Mouse (Mus musculus): Measurements from ENCODE around the gene Gm10644.
"Not testable (repeated sequence)": the region's sequence is repeated elsewhere in the genome, so short reads cannot be mapped to it uniquely, and the experiment has no call there.

The Gm10644 gene

DNA sequence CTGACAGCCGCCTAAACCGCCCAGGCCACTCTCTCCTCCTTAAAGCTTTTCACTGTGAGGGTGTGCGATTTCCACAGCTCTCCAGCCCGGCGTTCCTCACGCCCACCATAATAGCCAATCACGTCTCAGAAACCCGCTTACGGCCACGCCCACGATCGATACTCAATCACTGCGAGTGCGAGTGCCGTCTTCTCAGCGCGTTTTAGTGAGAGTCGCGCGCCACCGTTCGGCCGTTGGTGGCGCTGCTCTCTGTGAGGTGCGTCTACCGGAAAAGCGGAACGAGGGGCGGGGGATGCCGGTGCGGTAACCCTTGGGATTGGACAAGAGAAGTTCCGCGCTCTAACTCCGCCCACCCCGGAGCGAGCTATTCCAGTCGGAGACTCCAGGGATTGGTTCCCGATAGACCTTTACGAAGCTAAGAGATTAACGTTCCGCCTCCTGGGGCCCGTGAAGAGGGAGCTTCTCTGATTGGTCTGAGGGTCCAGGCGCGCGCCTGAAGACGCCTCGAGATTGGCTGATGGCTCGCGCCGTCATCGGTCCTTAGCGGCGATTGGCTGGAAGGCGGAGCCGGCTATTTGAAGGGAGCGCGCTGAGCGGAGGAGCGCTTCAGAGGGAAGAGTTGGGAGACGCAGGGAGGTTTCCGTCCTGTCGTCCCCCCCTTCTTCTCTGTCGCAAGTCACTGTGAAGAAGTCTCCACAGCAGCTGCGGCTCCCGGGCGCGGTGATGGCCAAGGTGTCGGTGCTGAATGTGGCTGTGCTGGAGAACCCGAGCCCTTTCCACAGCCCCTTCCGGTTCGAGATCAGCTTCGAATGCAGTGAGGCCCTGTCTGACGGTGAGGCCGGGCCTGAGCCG, at the start of gene Gm10644, which contains the start of gene Asf1b:
Gm10644 (minus strand) TSS at position 100 of the 852 bp plus-strand sequence.
Asf1b (plus strand) TSS at position 402 of the 852 bp plus-strand sequence.
- peak; percentile 95 for DNase-seq (ENCODE audit: low read depth, low spot score)

DNA sequence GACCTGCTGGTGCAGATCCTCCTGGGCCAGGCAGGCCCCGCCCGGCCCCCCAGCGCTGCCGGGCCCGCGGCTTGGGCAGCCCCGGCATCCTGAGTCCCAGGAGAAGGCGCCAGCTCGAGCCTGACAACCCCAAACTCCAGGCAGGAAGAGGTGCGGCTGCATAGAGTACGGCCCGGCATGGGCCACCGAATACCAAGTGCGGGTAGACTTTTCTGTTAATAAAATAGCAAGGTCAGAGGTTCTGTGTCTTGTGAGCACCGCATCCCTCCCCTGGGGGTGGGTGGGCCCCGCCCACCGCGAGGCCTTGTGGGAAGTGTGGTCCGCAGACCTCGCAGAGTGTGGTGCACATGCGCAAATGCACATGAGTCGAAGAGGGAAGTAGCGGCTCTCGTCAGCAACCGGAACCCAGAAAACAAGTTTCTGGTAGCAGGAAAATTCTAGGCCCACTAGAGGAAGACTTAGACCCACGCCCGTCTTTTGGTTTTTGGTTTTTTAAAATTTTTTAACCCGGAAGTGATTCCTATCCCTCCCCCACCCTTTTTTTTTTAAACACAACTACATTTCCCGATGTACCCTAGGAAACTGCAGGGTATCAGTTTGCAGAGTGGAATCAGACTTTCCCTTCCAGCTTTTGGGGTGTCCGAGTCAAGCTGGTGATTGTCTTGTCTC, 49.7 kb upstream of the Gm10644 start:
- DNase-seq (ENCODE audit: low read depth, low spot score) = peak; percentile 73

DNA sequence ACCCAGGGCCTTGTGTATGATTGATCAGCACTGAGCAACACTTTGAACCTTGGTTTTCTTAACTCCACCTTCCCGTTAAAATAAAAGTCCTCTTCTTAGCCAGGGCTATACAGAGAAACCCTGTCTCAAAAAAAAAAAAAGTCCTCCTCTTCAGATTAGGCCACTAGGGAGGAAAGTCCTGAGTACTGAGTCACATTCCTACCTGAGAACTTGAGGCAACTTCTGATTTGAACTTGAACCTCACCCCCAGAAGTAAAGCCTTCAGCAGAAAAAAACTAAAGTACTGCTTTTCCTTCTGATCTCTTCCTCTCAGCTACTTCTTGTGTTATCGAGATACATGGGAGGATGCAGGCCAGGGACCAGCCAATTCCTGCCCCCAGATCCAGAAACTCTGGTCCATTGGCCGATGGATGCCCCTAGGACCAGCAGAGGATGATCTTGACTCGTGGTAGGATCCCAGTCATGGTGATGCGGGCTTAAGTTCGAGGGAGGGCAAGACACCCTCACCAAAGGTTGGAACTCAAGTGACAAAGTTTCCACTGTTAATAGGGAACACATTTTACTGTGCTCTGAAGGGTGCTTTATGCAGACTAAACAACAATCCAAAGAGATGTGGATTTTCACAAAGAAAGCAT, 48.7 kb upstream of the Gm10644 start:
- DNase-seq (ENCODE audit: low read depth, low spot score) = no peak

DNA sequence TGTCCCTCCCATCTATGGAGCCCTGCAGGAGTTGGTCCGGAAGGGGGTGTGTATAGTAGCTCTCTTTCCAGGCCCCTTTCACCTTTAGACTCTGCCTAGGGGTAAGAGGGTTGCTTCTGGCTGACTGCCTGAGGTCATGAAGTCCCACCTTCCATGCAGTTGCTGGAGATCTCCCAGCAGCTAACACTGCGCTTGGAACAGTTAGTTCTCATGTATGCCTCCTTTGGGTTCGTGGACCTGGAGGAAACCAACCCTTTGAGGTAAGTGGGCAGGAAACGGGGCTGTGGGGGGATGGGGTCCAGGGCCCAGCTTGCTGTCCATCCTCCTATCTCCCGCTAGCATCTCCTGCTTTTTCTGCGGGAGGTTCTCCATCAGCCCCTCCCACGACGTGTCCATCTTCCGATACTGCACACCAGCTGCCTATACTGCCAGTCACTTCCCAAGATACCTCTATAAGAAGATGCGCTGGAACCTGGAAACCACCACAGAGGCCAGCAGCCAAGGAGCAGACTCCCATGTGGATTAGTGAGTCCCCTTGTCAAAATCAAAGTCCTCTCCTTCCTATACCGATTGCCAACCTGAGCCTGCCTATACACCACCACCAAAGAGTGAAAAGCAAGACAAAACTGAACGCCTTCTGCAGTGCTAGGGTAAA, 48.1 kb upstream of the Gm10644 start:
- no peak for DNase-seq (ENCODE audit: low read depth, low spot score)

DNA sequence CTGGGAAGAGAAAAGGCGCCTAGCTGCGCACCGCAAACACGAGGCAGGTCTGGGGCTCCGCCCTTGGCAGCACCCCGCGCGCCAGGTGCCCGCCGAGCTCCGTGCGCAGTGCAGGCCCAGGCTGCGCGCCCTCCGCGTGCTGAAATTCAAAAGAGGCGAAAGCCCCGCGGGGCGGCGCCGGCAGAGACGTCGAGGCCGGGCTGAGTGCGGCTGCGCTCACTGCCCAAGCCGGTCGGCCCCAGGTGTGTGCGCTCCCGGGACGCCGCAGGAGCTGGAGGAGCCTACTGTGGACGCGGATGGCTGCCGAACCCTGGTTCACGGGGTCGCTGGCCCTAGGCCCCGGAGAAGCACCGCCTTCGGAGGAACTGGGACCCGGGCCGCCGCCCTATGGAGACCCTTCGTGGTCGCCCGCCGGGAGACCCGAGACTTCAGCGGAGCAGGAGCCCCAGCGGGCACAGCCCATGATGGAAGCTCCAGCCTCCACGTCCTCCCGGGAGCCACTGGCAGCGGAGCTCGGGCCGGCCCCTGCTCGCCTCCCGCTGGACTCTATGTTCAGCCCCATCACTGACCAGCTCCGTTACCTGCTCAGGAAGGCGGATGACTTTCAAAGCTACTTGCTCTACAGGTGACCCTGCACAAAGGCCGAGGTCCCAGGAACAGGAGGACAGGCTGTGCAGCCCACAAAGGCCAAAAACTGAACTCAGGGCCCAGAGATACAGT, 46.4 kb upstream of the Gm10644 start, which contains the start of gene 1700067K01Rik:
1700067K01Rik (plus strand) TSS at position 222 of the 720 bp plus-strand sequence.
- no peak for DNase-seq (ENCODE audit: low read depth, low spot score)

DNA sequence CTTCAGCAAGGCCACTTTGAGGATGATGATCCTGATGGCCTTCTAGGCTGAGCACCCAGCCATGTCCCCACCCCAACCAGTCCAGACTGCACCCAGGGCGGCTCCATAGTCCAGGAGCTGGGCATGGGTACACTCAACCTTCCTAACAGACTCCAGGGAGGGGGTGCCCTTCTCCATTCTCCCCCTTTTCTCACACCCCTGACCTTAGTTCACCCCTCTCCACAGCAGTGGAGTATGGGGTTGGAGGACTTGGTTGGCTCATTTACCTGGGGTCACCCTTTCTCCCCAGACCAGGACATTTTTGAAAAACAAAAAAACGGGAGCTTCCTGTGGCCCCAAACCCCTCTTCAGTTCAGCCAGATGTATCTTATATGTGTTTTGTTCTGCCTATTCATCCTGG, 44.8 kb upstream of the Gm10644 start:
- DNase-seq (ENCODE audit: low read depth, low spot score) = no peak

DNA sequence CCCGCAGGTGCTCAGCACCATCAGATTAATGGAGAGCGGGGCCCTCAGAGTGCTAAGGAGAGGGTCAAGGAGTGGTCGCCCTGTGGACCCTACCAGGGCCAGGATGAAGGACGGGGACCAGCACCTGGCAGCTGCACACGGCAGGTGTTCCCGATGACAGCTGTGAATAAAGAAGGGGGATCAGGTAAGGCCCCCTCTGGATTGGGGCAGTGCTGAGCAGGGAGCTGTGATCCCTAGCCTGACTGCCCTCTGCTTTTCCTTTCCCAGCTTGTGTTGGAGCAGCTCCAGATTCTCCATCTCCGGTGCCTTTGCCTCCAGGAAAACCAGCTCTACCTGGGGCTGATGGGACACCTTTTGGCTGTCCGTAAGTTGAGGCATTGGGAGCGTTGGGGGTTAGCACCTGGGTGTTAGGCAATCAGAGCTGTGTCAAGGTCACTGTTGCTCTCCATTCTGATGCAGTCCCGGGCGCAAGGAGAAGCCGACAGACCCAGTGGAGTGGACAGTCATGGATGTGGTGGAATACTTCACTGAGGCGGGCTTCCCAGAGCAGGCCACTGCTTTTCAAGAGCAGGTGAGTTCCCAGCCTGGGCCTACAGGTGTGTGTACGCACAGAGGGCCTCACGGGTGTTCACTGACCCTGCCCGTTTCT, 44.2 kb upstream of the Gm10644 start:
- DNase-seq (ENCODE audit: low read depth, low spot score) = no peak

DNA sequence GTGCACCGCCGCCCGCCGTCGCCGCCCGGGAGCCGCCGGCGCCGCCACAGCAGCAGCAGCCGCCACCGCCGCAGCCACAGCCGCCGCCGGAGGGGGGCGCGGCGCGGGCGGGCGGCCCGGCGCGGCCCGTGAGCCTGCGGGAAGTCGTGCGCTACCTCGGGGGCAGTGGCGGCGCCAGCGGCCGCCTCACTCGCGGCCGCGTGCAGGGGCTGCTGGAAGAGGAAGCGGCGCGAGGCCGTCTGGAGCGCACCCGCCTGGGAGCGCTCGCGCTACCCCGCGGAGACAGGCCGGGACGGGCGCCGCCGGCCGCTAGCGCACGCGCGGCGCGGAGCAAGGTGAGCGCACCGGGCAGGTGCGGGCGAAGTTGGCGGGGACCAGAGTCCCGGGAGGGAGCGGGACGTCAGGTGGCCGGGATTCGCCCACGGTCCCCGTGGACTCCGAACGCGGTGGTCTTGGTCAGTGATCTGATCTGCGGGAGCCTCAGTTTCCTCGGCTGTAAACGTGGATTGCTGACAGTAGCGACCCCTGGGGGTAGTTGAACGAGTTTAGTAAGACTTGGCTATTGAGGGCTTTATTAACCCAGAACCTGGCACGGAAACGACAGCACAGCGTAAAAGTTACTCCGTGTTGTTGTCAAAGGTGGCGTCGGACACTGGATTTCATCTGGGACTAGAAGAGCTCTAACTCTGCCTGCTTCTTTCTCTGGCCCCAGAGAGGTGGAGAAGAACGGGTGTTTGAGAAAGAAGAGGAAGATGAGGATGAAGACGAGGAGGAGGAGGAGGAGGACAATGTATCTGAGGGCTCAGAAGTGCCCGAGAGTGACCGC, 43.4 kb upstream of the Gm10644 start:
- DNase-seq (ENCODE audit: low read depth, low spot score) = no peak

DNA sequence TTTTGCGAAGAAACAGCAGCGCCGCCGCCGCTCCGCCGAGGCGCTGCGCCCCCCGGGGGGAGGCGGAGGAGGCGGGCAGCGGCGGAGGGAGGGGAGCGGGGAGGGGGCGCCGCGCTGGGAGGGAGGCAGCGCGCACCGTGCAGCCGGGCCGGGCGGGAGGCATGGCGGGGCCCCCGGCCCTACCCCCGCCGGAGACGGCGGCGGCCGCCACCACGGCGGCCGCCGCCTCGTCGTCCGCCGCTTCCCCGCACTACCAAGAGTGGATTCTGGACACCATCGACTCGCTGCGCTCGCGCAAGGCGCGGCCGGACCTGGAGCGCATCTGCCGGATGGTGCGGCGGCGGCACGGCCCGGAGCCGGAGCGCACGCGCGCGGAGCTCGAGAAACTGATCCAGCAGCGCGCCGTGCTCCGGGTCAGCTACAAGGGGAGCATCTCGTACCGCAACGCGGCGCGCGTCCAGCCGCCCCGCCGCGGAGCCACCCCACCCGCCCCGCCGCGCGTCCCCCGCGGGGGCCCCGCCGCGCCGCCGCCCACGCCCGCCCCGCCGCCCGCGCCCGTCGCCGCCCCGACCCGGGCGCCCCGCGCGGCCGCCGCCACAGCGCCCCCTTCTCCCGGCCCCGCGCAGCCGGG, 42.6 kb upstream of the Gm10644 start, which contains the start of gene Samd1:
Samd1 (plus strand) TSS at position 162 of the 631 bp plus-strand sequence.
- no peak for DNase-seq (ENCODE audit: low read depth, low spot score)

DNA sequence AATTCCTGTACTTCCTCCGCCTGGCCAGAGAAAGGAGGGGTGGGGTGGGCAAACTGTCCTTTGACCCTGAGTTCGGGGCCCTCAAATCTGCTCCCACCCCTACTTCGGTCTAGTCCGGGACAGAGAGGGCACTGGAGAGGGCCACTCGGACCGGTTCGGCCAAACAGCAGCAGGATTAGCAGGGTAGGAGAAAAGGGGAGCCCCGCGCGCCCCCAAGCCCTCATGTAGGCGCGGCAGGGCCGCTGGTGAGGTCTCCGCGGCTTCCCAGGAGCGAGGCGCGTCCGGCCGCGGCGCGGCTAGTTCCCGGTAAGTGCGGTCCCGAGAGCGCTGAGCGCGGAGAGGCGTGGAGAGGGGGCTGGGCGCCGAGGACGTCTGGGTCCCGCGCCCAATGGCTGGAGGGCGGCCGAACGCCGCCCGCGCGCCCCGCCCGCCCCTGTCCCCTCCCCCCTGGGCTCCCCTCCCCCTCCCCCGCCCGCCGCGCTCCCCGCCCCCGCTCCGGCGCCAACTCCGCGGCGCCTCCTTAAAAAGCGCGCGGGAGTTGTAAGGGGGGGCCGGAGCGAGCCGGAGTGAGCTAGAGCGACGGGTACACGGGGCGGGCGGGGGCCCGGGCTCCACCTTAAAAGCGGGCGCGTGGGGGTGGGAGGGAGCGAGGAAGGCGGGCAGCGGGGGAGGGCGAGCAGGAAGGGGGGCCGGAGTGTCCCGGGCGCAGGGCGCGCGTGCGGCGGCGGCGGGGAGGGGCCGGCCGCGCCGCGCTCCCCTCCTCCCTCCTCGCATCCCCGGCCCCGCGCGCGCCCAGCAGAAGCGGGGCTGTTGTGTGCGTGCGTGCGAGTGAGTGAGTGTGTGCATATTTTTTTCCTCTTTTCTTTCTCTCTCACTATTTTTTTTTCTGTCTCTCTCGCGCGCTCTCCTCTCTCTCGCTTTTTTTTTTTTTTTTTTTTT, 41.8 kb upstream of the Gm10644 start:
- peak; percentile 54 for DNase-seq (ENCODE audit: low read depth, low spot score)

DNA sequence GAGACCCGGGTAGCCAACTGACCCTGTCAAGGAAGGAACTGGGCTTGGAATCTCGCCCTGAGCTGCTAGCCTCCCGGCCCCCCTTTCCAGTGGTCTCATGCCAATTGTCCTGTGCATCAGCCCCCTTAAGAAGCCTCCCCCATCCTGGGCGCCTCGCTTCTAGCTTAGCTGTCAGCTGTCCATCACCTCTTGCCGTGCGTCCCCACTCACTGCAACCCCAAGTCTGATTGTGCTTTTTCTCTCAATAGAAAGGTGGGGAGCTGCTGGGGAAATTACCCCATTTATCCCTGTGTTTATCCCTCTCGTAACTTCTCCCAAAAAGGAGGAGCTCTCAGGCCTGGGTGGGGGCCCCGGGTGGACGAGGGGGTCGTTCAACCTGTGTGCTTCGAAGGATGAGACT, 41.0 kb upstream of the Gm10644 start:
- DNase-seq (ENCODE audit: low read depth, low spot score) = no peak

DNA sequence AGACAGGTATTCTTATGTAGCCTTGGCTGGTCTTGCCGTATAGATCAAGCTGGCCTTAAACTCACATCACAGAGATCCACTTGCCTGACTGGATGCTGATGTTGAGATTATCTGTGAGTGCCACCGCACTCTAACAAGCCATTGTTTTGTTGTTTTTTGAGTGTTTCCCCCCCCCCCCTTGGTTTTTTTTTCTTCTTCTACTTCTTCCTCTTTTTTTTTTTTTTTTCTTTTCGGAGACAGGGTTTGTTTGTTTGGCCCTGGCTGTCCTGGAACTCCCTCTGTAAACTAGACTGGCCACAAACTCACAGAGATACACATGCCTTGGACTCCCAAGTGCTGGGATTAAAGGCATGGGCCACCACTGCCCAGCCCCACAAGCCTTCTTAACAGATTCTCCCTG, 39.0 kb upstream of the Gm10644 start:
- DNase-seq (ENCODE audit: low read depth, low spot score) = no peak

DNA sequence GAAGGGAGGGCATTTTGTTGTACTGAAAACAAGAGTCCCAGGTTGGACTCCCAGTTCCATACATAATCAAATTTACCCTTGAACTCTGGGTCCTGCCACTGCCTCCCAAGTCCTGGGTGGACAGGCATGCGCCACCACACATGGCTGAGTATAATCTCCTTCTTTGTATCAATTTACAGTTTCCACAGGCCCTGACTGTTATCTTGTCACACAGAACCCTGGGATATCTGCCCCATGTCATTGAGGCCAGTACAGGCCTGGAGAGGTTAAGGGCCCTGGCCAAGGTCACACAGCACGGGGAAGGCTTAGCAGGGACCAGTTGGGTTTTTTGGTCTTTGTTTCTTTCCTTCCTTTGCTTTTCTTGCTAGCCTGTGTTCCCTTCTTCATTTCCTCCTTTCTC, 37.5 kb upstream of the Gm10644 start:
- no peak for DNase-seq (ENCODE audit: low read depth, low spot score)

DNA sequence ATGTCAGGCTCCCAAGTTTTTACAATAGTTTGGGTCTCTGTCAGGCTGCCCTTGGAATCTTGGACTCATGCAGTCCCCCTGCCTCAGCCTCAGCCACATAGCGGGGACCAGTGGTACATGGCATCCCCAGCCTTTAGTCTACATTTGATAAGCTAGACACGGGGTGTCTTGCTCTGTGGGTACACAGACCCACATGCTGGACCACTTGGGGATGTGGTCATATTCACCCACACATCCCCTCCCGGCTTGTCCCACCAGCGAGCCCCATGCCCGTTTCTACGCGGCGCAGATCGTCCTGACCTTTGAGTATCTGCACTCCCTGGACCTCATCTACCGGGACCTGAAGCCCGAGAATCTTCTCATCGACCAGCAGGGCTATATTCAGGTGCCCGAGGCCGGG, 35.2 kb upstream of the Gm10644 start:
- DNase-seq (ENCODE audit: low read depth, low spot score) = no peak

DNA sequence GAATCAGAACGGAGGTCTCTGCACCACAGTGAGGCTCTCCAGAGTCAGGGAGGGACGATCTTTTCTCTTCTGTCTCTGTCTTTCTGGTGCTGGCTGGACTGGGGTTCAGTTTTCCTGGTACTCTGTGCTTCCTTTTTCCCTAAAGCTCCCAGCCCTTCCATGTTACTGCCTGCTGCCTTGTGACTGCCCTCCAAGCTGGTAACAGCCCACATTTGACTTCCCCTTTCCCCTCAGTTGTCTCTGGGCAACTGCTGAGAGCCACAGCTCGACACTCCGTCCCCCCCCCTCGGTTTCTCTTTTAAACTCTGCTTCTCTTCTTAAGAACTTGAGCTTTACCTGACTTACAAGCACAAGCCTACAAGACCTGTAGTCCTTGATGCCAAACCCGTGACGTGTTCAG, 34.2 kb upstream of the Gm10644 start:
- no peak for DNase-seq (ENCODE audit: low read depth, low spot score)

DNA sequence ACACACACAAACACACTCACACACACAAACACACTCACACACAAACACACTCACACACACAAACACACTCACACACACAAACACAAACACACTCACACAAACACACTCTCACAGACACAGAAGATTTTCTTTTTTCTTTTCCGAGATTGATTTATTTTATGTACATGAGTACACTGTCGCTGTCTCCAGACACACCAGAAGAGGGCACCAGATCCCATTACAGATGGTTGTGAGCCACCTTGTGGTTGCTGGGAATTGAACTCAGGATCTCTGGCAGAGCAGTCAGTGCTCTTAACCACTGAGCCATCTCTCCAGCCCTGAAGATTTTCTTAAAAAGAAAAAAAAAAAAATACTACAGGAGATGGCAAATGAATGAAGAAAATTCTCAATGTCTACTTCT, 28.2 kb upstream of the Gm10644 start:
- DNase-seq (ENCODE audit: low read depth, low spot score) = not testable (repeated sequence)

DNA sequence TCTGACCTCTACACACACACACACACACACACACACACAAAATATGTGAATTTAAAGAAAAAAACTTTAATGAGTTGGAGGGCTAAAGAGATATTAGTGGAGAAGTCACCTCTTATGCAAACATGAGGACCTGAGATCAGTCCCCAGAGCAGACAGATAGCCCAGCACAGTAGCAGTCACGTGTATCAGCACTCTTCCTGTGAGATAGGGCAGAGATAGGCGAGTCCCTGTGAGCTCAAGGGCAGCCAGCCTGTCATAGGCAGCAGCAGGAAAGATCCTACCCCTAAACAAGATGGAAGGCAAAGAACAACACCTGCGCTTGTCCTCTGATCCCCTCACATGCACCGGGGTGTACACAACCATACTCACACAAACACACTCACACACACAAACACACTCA, 27.4 kb upstream of the Gm10644 start:
- DNase-seq (ENCODE audit: low read depth, low spot score) = no peak

DNA sequence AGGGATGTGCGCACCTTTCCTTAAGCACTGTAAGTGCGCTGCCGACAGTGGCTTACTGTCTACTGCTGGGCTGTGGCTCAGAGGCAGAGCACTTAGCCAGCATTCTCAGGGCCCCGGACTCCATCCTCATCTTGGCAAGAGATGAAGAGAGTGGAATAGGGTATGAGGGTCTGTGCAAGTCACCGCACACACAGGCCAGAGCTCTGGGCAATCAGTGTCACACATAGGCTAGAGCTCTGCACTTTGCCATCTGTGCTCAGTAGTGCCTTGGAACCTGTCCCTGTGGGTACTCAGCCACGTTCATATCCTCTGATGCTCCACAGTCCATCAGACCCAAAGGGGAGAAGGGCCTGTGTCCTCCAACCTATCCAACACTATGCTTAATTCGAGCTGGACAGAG, 26.5 kb upstream of the Gm10644 start:
- no peak for DNase-seq (ENCODE audit: low read depth, low spot score)
